Mouse (Mus musculus): Measurements from ENCODE around the gene Nxn.
A peak's percentile ranks its signal among the peaks of the same experiment; 100 is the strongest.

The Nxn gene

DNA sequence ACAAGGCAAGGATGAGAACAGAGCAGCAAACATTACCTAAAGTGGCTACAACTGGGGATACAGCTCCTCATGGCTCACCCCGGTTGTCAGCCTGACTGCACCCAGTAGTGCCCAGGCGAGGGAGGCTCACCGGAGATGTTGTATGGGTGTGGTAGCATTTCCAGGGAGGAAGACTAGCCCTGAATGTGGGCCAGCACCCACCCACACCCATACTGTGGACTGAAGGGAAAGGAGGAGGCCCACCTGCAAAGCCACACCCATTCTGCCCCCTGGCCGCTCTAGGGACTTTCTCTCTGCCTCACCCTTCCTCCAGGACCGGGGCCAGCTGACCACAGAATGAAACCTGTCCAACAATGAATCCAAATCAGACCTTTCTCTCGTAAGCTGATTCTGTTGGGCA, 72.3 kb downstream of the Nxn start:
- no peak for DNase-seq

GRCm38 (mm10) chr11:76326051-76326450, 72.9 kb downstream of the Nxn start:
- DNase-seq = no peak

DNA sequence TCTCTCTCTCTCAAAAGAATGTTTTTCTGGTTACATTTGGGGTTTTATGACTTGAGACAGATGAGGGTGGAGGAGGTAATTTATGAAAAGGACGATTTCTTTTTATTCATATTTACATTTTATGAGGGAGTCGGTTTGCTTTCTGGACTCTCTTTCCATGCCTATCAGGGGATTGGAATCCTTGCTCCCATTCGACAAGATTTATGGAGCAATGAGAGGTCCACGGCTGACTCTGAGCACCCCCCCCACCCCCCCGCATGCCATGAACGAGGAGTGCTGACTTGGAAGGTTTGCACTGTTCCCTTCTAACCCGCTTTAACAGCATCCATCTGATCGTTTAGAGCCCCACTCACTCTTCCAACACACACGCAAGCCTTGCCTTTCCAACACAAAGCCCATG, 74.1 kb downstream of the Nxn start:
- DNase-seq = no peak

DNA sequence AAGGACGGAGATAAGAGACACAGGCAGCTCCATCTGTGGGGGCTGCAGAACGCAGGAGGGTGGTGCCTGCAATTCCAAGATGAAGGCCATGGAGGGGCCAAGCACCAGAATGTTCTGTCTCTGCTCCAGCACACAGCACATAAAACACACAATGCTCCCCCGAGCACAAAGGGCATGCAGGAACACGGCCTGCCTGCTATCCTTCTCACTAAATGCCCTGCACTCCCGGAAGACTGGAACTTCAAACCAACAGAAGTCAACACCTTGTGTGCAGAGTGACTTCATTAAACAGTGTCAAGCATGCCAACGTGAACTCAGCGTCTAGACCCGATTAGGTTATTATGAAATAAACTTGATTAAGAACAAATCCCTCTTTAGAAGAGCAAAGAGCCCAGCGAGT, 74.7 kb downstream of the Nxn start:
- DNase-seq = no peak

DNA sequence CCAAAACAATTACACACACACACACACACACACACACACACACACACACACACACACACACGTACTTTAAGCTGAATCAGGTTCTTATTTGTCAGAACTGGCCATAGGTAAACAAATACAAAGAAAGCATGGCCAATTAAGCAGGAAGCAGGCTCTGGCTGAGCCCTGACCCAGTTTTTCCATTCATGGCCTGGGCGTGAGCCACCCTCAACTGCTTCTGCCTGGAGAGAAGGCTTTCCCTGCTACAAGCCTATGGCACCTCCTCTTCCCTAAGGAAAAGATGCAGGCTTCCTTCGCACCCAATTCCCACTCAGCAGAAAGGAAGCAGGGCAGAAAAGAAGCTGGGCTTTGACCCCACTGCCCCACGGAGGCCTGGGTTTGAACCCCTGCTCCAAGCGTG, 76.0 kb downstream of the Nxn start:
- DNase-seq = no peak

DNA sequence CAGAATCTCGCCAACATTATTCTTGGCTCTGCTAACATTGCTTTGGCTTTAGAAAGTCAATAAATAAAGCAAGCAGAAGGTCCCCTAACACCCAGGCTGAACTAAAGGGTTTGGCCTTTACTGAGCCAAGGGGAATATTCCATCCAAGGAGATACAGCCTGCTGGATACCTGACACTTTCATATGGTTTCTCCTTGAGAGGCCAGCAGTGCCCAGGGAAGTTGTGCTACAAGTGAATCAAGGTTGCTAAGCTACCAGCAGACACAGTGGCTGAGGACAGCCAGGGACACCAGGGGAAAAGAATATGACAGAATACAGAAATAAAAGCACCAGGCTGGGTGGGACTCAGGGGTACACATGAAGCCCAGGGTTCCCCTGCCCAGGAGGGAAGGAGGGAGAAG, 76.9 kb downstream of the Nxn start:
- DNase-seq = no peak

DNA sequence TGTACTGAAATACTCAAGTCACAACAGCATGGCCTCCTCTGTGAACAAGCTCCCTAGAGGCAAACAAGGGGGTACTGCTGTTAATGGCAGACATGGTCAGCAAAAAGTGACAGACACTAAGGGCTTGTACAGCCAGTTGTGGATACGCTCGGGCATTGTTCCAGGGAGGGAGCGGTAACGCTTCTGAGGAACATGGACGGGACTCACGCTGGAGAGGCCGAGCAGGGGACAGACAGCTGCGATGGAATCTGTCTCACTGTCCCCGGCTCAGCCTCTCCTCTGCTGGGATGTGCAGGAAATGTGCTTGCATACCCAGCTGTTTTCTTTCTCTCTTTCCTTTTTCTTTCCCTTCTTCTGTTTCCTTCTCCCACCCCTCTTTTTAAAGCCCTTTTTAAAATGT, 78.5 kb downstream of the Nxn start:
- DNase-seq = no peak

DNA sequence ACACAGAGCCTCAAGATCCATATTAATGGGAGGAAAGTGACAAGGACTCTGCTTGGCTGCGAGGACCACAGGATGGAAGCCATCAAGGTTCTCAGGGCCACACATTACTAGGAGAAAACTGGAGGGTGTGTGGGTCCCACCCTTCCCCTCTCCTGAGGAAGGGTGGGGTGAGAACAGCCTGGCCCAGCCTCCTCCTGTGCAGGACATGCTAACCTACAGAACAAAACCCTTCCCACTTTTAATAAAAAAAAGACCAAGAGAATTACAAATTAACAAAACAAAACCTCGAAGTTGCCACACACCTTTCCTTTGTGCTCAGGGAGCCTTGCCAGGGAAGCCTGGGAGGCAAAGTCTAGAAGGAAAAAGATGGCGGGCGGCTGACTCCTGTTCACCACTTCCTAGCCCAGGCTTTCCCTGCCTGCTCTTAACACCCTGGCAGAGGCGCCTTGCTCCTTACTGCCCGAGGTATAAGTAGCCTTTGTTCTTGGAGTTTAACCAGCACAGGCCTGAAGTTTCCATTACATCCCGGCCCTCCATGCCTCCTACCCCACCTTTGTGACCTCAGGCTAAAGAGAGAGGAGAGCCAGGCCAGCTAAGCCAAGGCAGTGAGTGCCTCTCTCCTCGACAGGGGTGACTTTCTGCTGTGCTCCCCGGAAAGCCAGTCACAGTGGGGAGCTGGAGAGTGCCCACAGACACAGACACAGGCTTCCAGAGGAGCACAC, 79.1 kb downstream of the Nxn start:
- DNase-seq = no peak

GRCm38 (mm10) chr11:76317904-76318303, 81.0 kb downstream of the Nxn start:
- DNase-seq = no peak

- no peak for DNase-seq
Observed at GRCm38 (mm10) chr11:76315785-76316444, 83.0 kb downstream of the Nxn start.

DNA sequence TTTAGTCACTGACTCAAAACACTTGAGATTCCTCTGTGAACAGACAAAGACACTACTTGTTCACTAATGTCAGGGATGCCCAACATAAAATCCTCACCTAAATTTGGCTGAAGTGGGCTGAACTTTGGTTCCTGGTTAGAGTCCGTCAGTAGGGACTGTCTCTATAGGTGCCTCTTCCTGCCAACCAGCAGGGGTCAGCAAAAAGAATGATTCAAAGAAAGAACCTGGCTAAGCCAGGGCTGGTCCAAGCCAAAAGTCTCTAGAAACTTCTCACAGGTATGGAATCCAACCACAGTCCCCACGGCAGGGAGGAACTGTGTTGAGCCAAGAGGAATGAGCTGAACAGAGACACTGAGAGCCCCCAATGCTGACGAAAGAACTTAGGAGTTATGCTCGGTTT, 84.2 kb downstream of the Nxn start:
- peak; percentile 30 for DNase-seq

GRCm38 (mm10) chr11:76314140-76314539, 84.8 kb downstream of the Nxn start:
- no peak for DNase-seq

DNA sequence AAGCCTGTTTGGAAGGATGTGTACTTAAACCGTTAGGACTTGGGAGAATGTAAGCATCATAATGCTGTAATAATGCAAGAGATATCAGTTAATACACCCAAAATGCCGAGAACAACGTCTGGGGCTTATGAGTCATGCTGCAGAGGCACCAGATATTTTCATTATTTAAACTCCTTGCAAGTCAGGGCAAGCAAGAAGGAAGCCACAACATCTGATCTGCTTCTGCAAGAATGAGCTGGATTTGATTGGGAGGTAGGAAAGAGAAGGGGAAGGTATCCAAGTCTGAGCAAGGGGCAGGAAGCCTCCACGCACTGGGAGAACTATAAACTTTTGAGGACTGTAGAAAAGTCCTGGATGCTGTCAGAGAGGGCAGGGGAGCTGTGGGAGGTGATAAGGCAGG, 86.1 kb downstream of the Nxn start:
- DNase-seq = no peak

DNA sequence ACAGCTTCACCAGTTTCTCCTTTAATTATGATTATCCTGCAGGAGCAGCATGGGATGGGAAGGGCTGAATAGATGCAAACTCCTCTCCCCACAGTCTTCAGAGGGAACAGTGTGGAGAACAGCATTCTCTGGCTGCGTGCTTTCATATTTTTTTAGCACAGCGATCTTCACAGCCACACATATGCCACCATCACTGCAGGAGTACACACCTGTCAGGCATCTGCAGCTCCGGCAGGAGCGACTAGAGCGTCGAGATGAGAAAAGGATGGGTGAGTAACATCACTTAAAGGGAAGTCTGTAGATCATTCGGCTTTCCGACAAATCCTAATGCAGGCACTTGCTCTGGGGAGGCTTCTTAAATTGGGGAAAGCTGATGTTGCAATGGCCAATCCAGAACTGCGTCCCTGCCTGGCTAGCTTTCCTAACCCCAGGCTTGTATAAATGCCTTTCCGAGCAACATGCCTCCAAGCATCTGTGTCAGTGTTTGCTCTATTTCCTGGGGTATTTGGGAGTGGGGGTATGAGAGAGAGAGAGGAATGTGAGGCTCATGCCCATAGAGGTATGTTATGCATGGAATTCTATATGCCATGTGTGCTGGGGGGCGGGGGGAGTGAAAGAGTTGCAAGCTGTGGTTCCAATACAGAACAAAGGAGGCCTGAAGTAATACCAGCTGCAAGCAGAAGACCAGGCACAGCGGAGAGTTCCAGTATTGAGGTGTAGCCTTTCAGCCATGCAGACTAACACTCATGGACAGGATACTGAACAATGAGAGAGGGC, 87.5 kb downstream of the Nxn start:
- no peak for DNase-seq

DNA sequence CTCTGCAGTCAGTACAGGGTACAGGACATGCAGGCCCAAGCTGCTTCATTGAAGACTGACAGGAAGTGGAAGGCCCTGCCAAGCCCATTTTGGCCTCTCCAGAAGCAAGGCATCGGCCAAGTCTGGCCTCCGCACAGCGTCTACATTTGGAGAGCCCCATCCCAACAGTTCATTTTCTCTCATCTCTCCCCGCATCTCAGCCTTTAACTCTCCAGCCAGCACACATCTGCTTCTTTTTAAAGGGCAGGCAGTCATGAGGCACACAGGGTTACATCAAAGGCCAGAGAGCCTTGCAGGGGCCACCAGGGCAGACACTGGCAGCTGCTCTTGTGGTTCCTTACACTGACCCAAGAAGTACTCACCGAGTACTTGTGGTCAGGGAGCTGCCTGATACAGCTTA, 89.1 kb downstream of the Nxn start:
- no peak for DNase-seq

DNA sequence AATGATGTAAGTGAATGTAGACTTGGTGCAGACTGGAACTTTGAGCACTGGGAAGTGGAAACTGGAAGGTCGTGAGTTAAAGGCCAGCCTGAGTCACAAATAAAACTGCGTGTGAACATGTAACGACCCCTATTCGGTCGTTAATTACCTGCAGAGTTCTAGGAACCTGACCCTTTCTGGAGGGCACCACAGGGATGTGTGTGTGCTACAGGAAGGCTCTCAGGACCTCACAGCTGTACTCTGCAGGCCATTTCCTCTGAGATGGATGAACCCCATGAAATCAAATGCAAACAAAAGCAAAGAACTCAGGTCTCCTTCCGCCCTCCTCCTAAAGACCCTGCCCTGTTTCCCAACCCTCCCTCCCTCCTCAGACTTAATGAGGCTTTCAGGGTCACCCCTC, 89.9 kb downstream of the Nxn start:
- no peak for DNase-seq

- no peak for DNase-seq
Observed at GRCm38 (mm10) chr11:76306769-76307168, 92.2 kb downstream of the Nxn start.

DNA sequence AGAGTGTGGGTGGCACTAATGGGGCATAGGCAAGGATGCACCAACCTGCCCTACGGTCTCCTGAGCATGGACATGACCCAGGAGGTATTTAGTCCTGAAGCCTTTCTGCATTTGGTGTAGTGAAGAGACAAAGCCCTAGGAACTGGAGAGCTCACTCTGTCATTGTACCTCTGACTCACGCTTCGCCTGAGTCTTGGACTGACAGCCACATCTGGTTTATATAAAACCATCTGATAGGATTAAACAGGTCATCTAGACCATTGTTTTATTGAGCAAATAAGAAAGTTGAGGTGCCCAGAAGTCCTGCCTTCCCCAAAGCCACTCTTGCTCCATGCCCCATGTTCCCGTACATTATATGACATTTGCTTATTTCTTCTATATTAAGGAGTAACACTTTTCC, 93.4 kb downstream of the Nxn start:
- DNase-seq = no peak

GRCm38 (mm10) chr11:76303368-76303767, 95.6 kb downstream of the Nxn start:
- no peak for DNase-seq

DNA sequence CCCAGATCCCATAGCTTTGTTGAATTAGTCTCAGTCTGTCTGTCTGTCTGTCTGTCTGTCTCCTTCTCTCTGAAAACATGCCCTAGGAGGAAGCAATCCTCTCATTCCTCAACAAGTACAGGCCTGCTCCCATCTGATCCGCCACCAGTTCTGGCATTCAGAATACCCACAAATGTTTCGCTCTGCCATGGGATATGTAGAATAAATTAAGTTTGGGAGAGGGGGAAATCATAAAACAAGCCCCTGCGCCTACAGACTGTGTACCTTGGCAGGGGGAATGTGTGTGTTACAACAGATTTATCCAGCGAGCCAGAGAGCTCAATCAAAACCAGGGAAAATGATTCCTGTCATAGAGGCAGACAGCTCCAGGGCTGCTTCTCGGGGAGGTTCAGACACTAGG, 98.1 kb downstream of the Nxn start:
- DNase-seq = no peak

DNA sequence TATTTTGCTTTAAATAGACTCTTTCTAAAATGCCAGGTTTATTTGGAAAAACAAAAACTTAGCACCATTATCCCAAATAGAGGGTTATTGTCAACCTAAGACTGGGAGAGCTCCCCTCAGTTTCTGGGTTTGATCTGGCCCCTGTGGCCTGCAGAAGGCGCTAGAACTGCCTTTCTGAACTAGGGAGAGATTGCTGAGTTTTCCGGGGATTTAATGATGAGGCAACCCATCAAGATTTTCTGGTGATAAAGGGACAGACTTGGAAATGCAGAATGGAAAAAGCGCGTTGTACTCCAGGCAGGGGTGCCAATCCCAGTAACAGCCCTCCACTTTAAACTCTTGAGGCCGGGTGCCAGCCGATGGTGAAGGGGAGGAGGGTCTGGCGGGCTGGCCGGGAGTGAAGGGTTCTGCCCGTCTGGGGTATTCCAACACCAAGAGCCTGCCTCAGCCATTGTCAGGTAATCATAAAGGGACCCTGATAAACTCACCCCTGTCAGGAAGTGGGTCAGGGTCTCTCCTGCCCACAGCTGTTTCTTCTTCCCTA, 100.4 kb downstream of the Nxn start:
- no peak for DNase-seq

DNA sequence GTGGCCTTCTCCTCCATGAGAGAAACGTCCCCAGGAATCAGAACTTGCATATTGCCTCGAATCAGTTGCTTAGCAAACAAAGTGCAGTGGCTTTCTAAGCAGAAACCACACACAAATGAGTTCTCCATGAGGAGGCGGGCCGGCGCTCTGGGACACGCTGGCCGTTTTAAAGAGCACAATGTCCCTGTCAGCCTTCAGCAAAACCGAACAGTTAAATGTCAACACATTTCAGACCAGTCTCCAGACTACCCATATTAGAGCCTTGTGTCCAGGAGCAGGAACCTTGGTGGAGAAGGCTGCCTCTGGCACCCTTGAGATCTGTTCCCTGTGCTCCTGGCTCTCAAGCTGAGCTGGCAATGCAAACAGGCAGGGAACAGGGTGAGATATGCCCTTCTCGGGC, 101.7 kb downstream of the Nxn start:
- no peak for DNase-seq

DNA sequence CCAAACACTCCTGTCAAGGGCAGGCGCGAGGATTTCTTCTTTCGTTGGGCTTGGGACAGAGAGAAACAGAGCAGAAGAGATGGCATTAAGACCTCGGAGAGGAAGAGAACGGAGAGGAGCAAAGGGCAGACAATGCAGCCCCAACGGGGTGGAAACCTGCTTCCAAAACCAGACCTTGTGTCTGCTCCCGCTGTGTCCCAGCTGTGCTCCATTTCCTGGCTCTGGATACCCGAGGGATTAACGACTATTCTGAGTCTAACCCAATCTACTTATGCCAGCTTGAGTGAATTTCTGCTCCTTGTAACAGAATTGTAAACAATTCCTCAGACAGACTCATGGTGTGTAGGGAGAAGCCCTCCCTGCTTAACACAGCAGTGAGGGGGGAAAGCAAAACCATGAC, 104.1 kb downstream of the Nxn start:
- DNase-seq = no peak

DNA sequence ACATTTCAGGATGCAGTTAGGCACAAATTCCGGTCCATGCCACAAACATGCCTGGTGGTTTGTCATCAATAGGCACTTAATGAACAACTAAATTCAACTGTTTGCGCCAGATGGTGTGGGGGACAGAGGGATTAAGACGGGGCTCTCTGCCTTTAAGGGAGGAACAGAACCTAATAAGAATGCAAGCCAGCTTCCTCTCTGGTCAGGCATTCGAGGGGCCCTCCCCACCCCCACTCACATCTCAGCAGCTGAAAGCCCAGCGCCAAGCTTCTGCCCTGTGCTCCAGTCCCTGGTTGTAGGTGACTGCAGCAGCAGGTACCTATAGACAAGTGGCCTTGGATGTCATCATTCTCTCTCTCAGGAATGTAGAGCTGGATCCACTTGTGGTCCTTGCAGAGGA, 104.9 kb downstream of the Nxn start:
- no peak for DNase-seq

Data from kidney, postnatal 10 days (tissue).